Mouse (Mus musculus) gastrocnemius, postnatal 25 days (tissue): Measurements from ENCODE around the gene Rtn4ip1. TPM values are rescaled to one million over a fixed set of nuclear protein-coding genes. Genes with fewer than 3 reads are reported as not detected.
"Not testable (repeated sequence)": the region's sequence is repeated elsewhere in the genome, so short reads cannot be mapped to it uniquely, and the experiment has no call there.

ENCODE experiments used
- DNase-seq: peaks from one replicate; pipeline ENCODE4 v3.0.0; 2022
- long read RNA-seq, 2 experiments: library from polyadenylated mRNA; stranded (forward); transcript quantifications; one replicate each; pipeline ENCODE4 v2.0.0; 2021
- total RNA-seq, 2 experiments: library from RNA; stranded (reverse); gene quantifications; 1 replicate in 1 of 2; 2 replicates in 1 of 2; pipeline ENCODE4 v1.2.3; 2021

Rtn4ip1 gene
- total RNA-seq = 10 to 100 TPM; 23.0 to 26.4 TPM
- long read RNA-seq, experiment 1, transcript Rtn4ip1-201 (9 exons, 2,981 nt) = major isoform, 17 of 25 reads
- long read RNA-seq, experiment 1, partial matches to known transcripts = 0 of 25 reads
- long read RNA-seq, experiment 1, other reads (novel, unspliced or antisense) = 8 of 25 reads
- long read RNA-seq, experiment 2, transcript Rtn4ip1-201 (9 exons, 2,981 nt) = major isoform, 54 of 69 reads
- long read RNA-seq, experiment 2, partial matches to known transcripts = 11 of 69 reads
- long read RNA-seq, experiment 2, other reads (novel, unspliced or antisense) = 4 of 69 reads

- DNase-seq = peak; percentile 90
Measured at GRCm38 (mm10) chr10:43901578-43902194, at the start of gene Rtn4ip1, which contains the start of gene Qrsl1. Gene Rtn4ip1 (plus strand): TSS chr10:43901807. Gene Qrsl1 (minus strand): TSS chr10:43901745.

DNA sequence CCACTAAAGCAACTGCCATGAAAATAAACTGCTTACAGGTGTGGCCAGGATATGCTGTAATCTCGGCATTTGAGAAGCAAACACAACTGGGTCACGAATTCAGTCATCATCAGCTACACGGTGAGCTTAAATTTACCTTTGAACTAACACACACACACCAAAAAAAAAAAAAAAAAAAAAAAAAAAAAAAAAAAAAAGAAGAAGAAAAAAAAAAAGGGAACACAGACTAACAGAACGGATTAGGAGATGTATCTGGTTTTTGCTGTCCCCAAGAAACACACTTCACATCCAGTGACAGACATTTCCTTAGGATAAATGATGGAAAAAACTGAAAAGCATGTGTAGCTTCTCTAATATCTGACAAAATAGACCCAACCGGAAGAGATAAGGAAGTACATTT lies 49.7 kb upstream of the Rtn4ip1 start:
- no peak for DNase-seq

GRCm38 (mm10) chr10:43855916-43856315 lies 45.7 kb upstream of the Rtn4ip1 start:
- DNase-seq = no peak

DNA sequence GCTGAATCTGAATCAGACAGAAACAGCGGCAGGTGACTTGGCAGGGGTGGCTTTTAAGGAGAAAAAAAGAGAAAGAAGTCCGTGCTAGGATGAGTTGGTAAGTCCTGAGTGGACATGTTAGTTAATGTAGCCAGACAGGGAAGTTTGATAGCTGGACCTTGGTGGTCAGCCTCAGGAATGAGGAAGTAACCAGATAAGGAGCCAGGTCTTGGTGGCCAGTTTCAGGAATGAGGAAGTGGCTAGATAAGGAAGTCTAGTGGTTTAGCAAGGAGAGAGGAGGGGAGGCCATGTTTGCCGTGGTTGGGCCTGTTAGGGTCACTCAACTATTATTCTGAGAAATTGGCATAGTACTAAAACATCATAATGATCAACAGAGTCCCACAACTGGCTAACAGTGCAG lies 45.3 kb upstream of the Rtn4ip1 start:
- DNase-seq = no peak

- DNase-seq = no peak
Measured at GRCm38 (mm10) chr10:43870752-43871151, 30.9 kb upstream of the Rtn4ip1 start.

DNA sequence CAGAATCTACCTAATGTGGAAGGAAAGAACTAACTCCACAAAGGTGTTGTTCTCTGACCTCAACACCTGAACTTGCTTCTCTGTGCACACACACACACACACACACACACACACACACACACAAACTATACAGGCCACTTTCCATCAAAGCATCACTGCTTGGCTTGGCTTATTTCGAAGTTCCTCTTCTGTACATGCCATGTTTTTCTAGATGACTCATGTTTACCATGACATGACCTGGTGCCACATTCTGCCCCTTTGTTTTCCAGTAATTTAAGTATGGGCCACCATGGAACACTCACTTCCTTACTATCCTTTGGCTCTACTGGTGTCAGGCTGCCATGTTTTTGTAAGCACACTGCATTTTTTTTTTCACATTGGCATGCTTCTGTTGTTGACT lies 30.1 kb upstream of the Rtn4ip1 start:
- no peak for DNase-seq

DNA sequence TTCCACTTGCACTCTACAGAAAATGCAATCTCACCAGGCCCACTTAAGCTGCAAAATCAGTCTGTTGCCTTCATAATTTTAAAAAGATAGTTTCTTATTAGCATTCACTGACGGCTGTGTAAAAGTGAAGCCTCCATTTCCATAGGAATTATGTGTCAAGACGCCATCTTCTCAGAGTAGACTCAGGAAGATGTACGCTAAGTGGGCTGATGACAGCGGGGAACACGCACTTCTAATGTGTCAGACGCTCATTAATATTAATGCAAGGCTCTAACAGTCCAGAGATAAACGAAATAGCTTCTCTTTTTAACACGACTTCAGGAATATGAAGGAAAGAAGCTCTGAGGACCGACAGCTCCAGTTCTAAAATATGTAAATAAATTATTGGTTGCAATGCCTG lies 13.9 kb upstream of the Rtn4ip1 start:
- no peak for DNase-seq

DNA sequence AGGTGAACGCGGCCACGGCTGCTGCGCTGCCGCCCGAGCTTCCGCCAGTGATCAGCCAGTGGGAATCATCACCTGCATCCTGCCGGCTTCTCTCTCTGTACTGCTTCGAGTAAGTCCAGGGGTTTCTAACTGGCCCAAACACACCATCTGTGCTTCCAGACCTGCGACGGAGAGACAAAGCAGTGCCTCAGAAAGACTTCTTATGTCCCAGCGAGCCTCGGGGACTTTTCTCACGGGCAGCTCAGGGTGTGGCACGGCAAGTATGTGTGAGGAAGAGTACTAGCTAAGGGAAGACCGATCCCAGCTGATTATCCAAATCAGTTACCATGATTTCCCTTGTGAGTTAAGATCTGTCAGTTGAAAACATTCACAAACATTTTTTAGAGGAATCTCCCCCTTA lies 12.6 kb upstream of the Rtn4ip1 start:
- DNase-seq = no peak

DNA sequence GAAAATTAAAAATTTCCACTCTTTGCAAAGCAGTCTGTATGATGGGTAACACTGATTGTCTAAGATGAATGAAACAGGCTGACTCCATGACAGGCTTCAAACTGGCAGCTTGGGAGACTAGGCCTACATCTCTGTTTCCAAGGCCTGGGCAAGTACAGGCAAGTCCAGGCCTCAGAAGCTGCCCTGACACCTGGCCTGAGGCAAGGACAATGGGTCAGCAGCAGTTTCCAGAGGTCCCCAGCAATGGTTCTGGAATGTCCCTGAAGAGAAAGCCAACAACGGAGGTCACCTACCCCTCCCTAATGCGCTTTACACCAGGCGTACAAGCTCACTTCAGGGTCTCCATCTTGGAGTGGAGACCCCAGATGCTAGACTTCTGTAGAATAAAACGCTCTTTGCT lies 8.6 kb upstream of the Rtn4ip1 start:
- DNase-seq = no peak

DNA sequence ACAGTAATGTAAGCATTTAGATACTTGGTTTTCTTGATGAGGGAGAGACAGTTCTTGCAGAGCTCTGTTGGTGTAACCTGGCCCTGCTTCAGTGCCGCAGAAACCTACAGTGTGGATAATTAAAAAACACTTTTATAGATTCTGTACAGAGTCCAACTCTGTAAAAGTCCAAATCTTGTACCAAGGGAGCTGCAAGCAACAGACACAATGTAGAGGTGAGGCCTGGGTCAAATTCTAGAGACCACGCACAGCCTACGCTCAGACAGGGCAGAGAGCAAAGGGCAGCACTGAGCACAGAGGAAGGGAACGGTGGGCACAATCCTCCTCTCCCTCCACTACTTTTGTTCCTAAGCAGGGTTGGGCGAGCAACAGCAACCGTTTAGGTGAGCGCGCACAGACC lies 5.5 kb upstream of the Rtn4ip1 start:
- DNase-seq = no peak

DNA sequence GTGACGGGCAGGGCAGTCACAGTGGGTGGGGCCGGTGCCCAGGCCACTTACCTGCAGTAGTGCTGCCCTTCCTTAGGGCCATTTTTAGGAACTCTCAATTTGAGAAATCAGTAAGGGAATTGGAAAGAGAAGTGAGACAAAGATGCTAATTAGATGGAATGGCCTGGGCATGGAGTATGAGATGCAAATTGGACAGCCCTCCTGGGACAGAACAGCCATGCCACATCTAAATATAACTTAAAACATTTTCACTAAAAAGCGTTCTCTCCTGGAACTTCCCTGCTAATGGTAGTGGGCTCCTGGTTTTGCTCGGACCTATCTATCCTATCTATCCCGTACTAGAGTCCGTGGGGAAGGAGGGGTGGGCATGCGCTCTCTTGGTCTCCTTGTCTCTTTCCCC lies 3.3 kb upstream of the Rtn4ip1 start:
- DNase-seq = no peak

- DNase-seq = no peak
Measured at GRCm38 (mm10) chr10:43900883-43901570, 580 bp upstream of the Rtn4ip1 start.

- no peak for DNase-seq
Measured at GRCm38 (mm10) chr10:43904569-43904968, 3.0 kb downstream of the Rtn4ip1 start.

DNA sequence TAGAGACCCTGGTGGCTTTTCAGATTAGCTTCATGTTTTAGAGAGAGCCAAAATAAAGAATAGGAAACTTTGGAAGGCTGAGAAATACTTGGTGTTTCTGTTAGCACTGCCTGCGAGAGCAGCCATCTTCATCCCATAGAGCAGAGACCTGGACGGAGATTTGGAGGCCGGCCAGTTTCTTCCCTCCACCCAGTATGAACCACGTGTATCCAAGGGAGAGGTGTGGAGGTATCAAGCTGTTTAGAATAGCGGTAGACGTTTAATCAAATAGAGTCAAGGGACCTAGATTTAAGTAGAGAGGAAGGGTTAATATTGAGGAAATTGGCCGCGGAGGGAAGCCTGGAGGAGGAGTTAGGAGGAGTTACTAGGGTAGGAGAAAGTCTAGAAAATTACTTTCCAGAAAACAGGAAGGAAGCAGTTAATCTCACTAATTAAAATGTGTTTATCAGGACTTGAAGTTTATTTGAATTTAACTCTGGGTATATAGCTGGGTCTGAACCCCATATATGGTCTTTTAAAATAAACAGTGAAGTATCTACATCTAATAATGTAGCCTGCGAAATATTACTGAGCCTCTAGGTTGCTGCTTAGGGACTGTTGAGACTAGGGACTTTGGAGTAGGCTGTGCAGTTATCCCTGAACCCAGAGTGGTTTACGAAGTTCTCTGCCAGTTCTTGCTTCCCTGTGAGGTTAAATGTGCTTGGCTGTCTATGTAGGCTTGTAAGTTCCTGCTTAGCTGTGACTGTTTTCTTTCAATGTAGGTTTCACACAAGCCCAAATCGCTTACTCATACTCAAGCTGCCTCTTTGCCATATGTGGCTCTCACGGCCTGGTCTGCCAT lies 8.6 kb downstream of the Rtn4ip1 start:
- no peak for DNase-seq

- no peak for DNase-seq
Measured at GRCm38 (mm10) chr10:43910873-43911142, 9.2 kb downstream of the Rtn4ip1 start.

DNA sequence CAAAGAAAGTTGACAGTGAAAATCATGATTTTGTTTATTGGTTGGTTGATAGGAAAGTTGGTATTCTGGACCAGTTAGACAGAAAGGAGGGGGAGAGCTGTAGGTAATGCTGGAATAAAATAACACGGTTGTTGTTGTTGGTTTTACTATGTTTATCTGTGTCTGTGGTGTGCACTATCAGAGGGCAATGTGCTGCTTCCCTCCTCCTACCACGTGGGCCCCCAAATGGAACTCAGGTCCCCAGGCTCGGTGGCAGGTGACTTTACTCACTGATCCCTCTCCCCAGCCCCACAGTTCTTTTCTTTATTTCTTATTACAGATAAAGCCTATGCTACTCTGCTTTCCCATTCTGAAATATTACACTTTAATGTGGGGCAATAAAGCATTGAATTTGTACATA lies 10.6 kb downstream of the Rtn4ip1 start:
- no peak for DNase-seq

DNA sequence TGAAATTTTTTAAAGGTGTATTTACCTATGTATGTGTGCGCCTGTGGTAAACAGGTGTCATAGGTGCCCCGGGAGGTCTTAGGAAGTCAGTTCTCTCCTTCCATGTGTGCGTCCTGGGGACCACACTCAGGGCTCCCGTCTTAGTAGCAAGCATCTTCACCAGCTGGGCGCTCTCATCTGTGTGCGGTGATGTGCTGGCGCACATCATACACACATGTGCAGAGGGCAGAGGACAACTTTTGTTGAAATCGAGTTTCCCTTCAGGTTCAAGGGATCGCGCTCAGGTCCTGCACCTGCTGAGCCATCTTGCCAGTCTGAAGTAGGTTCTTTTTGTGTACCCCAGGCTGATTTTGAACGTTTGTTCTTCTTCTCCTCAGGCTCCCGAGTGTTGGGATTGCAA lies 14.6 kb downstream of the Rtn4ip1 start:
- DNase-seq = no peak

DNA sequence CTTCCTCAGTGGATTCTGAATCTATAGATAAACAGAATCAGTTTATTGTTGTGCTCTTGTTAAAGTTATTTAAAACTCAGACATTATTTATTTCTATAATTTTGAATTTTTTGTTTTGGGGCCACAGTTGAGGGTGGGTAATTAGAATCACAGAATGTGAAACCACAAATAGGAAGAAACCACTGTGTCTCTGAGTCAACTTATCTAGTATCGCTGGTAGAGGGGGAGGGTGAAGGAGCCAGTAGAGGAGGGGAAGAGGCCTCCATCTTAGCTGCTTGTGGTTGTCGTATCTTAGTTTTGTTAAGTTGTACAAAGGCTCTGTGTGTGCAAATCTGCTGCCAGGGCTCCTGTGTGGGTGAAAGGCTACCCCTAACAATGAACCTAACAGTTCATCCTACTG lies 15.1 kb downstream of the Rtn4ip1 start:
- no peak for DNase-seq

- DNase-seq = peak; percentile 32
Measured at GRCm38 (mm10) chr10:43918696-43919608, 17.3 kb downstream of the Rtn4ip1 start.

DNA sequence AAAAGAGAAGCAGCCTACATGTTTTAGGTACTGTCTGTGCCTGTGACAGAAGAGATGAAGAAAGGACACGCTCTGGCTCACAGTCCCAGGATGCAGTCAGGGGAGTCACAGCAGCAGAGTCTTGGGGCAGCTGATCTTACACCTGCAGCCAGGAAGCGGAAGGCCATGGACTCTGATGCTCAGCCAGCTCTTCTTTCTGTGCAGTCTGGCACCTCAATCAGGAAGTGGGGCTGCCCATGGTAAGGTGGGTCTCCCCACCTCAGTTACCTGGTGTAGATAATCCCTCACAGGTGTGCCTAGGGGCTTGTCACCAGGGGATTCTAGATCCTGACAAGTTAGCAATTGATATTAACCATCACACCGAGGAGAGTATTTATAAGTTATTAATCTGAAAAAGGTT lies 21.5 kb downstream of the Rtn4ip1 start:
- DNase-seq = no peak

DNA sequence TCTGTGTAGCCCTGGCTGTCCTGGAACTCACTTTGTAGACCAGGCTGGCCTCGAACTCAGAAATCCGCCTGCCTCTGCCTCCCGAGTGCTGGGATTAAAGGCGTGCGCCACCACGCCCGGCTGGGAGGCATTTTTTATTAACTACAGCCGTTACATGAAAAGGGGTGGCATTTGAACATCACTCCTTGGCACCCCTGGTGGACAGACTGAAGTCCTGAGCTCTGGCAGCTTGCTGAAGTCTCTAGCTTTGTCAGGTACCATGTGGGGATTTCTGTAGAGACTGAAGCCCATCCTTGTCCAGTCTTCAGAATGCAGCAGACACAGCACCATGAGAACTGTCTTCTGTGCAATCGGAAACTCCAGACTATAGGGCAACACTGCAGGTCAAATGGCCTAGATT lies 24.2 kb downstream of the Rtn4ip1 start:
- DNase-seq = not testable (repeated sequence)

DNA sequence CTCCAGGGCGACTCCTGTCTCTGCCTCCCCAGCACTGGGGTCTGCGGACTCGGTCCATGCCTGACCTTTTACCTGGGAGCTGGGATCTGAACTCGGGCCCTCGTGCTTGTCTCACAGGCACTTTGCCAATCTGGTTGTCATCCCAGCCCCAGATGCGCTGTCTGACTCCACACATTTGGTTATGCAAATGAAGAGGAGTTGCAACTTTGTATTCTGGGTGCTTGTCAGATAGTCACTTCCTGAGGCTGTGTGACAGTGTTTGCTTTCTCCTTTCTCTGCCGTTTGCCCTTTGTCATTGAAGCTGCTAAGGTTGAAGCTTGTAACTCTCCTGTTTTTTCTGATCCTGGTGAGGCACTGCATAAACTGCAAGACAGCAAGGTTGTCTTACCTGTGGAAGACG lies 26.1 kb downstream of the Rtn4ip1 start:
- DNase-seq = no peak
